ENCODE assay signal across 8 mouse cellular contexts in the genomic region with DNA sequence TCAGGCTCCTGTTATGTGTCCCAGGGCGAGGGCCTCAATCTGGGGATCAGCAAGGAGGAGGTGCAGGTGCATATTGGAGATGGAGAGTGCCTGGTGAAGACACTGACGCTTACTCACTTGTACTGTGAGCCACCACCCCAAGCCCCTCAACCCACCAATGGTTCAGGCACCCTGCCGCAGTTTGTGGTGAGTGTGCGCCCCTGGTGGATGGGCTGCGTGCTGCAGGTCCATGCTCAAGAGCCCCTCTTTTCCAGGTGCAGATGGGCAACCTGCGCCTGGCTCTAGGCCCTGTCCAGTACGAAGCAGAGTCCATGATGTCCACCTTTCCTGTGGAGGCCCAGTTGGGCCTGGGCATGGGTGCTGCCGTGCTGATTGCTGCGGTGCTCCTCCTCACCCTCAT. TPM values are rescaled to one million over a fixed set of nuclear protein-coding genes. Genes with fewer than 3 reads are reported as not detected.
DNase-seq lines count a peak whose midpoint lies in the region; ATAC-seq lines count a peak whose summit lies in the region.

No protein-coding gene starts in this region.

- H3K9ac ChIP-seq in liver, embryonic 12.5 days: no peak overlapping the region

- H3K9me3 ChIP-seq in liver, embryonic 12.5 days (replicated peaks): no peaks in the 10 kb centered on the region

- WGBS in liver, embryonic 12.5 days (ENCODE audit: insufficient replicate concordance): 55% methylated on average over 9 of the region's 9 CpGs

- H3K4me1 ChIP-seq in liver, embryonic 12.5 days: no peaks in the 10 kb centered on the region

- H3K27ac ChIP-seq in liver, embryonic 12.5 days: no peak overlapping the region

- peak; percentile 41 to 43 for DNase-seq in cerebellum, postnatal 10 days
- DNase-seq in cerebellum, postnatal 25 days: no peak
- DNase-seq in liver: peak; percentile 21
- DNase-seq in embryo, embryonic 10.5 days (ENCODE audit: low spot score): peak; percentile 18
- DNase-seq in splenic B cell, adult 2 months (ENCODE audit: low read depth, low spot score): peak; percentile 23
- no peak for DNase-seq in left cerebral cortex, adult 9 months (ENCODE audit: low spot score in 2 of 2)
- no peak for DNase-seq in adrenal gland, adult 18-20 months (ENCODE audit: low spot score in 2 of 2)

- H3K36me3 ChIP-seq in liver, embryonic 12.5 days: no peaks in the 10 kb centered on the region
- H3K36me3 ChIP-seq in splenic B cell, adult 2 months (ENCODE audit: control insufficient read depth, insufficient read depth, low read length, poor library complexity, severe bottlenecking): no peaks in the 10 kb centered on the region

- ATAC-seq in liver, embryonic 12.5 days: no peak

- peaks cover 8% of the 10 kb centered on the region; the same call in 1 of the 2 replicates for H3K27me3 ChIP-seq in liver, embryonic 12.5 days (replicated peaks)
- no peaks in the 10 kb centered on the region for H3K27me3 ChIP-seq in splenic B cell, adult 2 months (ENCODE audit: control insufficient read depth, insufficient read depth, low read length, poor library complexity, severe bottlenecking)

- no peak overlapping the region for H3K4me3 ChIP-seq in liver, embryonic 12.5 days

- no peak overlapping the region for H3K4me2 ChIP-seq in liver, embryonic 12.5 days

RNA-seq across cellular contexts. Expression of a gene that starts 6.9 kb away (rescaled TPM):
- polyA plus RNA-seq in liver, embryonic 12.5 days (2016; fragmentation: Nextera tagmentation; extraction: Ambion mirVana): 0.89 and 1.2 TPM in 2 replicates
- total RNA-seq in adrenal gland, adult 18-20 months (2021): under 1 TPM in 1 of 2 experiments, not detected in 1; 0.74 TPM

RNA-seq across cellular contexts. Expression of a gene that starts 10.4 kb away (rescaled TPM):
- polyA plus RNA-seq in liver, embryonic 12.5 days (2016; fragmentation: Nextera tagmentation; extraction: Ambion mirVana): 0.17 and 0.28 TPM in 2 replicates
- total RNA-seq in adrenal gland, adult 18-20 months (2021): under 1 TPM; 0.30 to 0.61 TPM

RNA-seq across cellular contexts. Expression of a gene that starts 19.4 kb away (rescaled TPM):
- polyA plus RNA-seq in liver, embryonic 12.5 days (2016; fragmentation: Nextera tagmentation; extraction: Ambion mirVana): 141 TPM in 2 replicates
- total RNA-seq in adrenal gland, adult 18-20 months (2021): 100 to 1,000 TPM; 495 to 693 TPM

RNA-seq across cellular contexts. Expression of a gene that starts 19.6 kb away (rescaled TPM):
- polyA plus RNA-seq in liver, embryonic 12.5 days (2016; fragmentation: Nextera tagmentation; extraction: Ambion mirVana): 162 and 173 TPM in 2 replicates
- 100 to 1,000 TPM; 138 to 158 TPM for total RNA-seq in adrenal gland, adult 18-20 months (2021)

RNA-seq across cellular contexts. Expression of a gene that starts 50.9 kb away (rescaled TPM):
- 9.9 and 10.6 TPM in 2 replicates for polyA plus RNA-seq in liver, embryonic 12.5 days (2016; fragmentation: Nextera tagmentation; extraction: Ambion mirVana)
- total RNA-seq in adrenal gland, adult 18-20 months (2021): 10 to 100 TPM; 24.0 to 24.3 TPM

Comparison
In these comparisons a context has a peak if more than half of its experiments do, and no peak if none do; other contexts are left out.
1. DNase-seq: peak in cerebellum, postnatal 10 days (2 of 2), liver (single experiment), embryo, embryonic 10.5 days (single experiment) and splenic B cell, adult 2 months (single experiment); none in cerebellum, postnatal 25 days (0 of 2), left cerebral cortex, adult 9 months (0 of 2) and adrenal gland, adult 18-20 months (0 of 2).